Mouse (Mus musculus) neural tube, embryonic 12.5 days (tissue): ENCODE measurements around the gene Cyp4x1. TPM values are rescaled to one million over a fixed set of nuclear protein-coding genes. Genes with fewer than 3 reads are reported as not detected.
"Not testable (repeated sequence)": the region's sequence is repeated elsewhere in the genome, so short reads cannot be mapped to it uniquely, and the experiment has no call there.

Experiments used
- ATAC-seq: fragments of 200-750 bp; cut with Nextera tagmentation; 2 replicates; pipeline ENCODE4 v1.8.0; 2017; ENCODE audit warnings: low read depth, mild to moderate bottlenecking, moderate TSS enrichment, moderate library complexity; ENCODE audit not compliant: low FRiP score
- H3K27ac ChIP-seq: fragments of 300-500 bp; sonication (generic); 2 replicates; pipeline ENCODE4 v1.5.1; 2016
- H3K27me3 ChIP-seq: fragments of 300-500 bp; sonication (generic); replicated peaks from 2 replicates; pipeline ENCODE4 v1.6.1; 2016; ENCODE audit warnings: mild to moderate bottlenecking
- H3K36me3 ChIP-seq: fragments of 300-500 bp; sonication (generic); 2 replicates; pipeline ENCODE4 v1.6.1; 2016; ENCODE audit warnings: mild to moderate bottlenecking
- H3K4me1 ChIP-seq: fragments of 300-500 bp; sonication (generic); 2 replicates; pipeline ENCODE4 v1.6.1; 2016
- H3K4me2 ChIP-seq: fragments of 300-500 bp; sonication (generic); replicated peaks from 2 replicates; pipeline ENCODE4 v1.6.1; 2016; ENCODE audit warnings: mild to moderate bottlenecking
- H3K4me3 ChIP-seq: fragments of 300-500 bp; sonication (generic); 2 replicates; pipeline ENCODE4 v1.5.1; 2016
- H3K9ac ChIP-seq: fragments of 300-500 bp; sonication (generic); 2 replicates; pipeline ENCODE4 v1.6.1; 2016; ENCODE audit warnings: mild to moderate bottlenecking
- H3K9me3 ChIP-seq: fragments of 300-500 bp; sonication (generic); 2 replicates; pipeline ENCODE4 v1.6.1; 2016; ENCODE audit warnings: mild to moderate bottlenecking
- WGBS: fragments of 180-500 bp; shearing (Covaris S2); methylation state at CpG from one replicate; pipeline ENCODE4 v1.1.7; 2016; 5-methylcytosine and 5-hydroxymethylcytosine counted together
- polyA plus RNA-seq: library from polyadenylated mRNA; unstranded; fragments of >200 nt; fragmentation: Nextera tagmentation; extraction: Ambion mirVana; gene quantifications from 2 replicates; pipeline ENCODE4 v1.2.1, GENCODE M21; 2016

Cyp4x1 gene
- polyA plus RNA-seq = 2.3 and 3.2 TPM in 2 replicates

DNA sequence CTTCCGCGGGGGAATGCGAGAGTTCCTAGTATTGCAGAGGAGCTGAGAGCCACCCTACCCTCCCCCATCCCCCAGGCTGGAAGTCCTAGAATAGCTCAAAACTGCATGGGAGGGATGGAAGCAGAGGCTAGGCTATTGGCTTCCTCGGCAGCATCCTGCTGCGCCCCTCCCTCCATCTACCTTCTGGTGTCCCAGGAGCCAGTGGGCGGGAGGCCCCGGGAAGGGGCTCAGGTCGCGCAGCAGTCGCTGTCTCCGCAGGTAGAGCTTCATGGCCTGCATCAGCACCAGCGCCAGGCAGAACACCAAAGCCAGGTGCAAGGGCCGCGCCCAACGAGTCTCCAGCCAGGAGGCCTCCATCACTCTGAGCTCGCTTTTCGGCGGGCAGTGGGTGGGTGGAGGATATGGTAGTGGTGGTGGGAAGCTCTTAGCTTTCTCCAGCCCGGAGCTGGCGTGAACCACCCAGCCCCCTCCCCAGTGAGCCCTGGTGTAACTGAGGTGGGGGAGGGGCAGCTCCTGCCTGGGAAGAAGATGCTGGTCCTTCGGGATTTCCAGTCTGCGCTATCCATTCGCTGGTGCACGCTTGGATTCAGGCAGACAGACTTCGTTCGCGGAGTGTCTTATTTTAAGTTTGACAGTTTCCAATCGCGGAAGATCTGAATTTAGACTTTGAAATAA is at the start of gene Cyp4x1:
Gene Cyp4x1 (minus strand): TSS at position 661 of the 675 bp plus-strand sequence.
- Histone ChIP-seq H3K4me3 (peak within 1 kb of the TSS; percentile 39), H3K36me3 (no peaks in the 10 kb centered on the region), H3K9me3 (no peaks in the 10 kb centered on the region), H3K27me3 (peaks cover 16% of the 10 kb centered on the region), H3K4me1 (peaks cover 6% of the 10 kb centered on the region), H3K27ac (no peak within 1 kb of the TSS), H3K9ac (peak within 1 kb of the TSS; percentile 56), H3K4me2 (peak within 1 kb of the TSS; percentile 75)
- peak; percentile 88 for ATAC-seq
- under 1% methylated on average over 29 of the region's 29 CpGs for WGBS

DNA sequence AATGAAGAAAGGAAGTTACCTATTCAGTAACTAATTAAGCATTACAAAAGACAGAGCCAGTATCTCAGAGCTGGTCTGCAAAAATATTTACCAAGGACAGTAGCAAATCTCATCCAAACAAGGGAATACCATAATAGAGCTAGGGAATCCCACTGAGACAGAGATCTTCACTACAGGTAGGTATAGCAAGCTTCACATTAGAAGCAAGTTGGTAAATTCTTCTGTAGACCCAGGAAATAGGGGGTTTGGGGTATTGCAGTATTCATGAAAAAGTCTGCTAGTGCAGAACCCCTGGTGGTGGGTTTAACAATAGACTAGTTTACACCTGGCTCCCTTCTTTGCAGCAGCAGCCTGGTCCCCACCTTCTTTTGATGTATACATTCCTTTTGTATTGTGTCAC is 42.1 kb upstream of the Cyp4x1 start:
- not testable (repeated sequence) for ATAC-seq, H3K27me3 ChIP-seq, H3K4me2 ChIP-seq, H3K9me3 ChIP-seq, H3K9ac ChIP-seq, H3K4me3 ChIP-seq, H3K27ac ChIP-seq, H3K4me1 ChIP-seq, H3K36me3 ChIP-seq

DNA sequence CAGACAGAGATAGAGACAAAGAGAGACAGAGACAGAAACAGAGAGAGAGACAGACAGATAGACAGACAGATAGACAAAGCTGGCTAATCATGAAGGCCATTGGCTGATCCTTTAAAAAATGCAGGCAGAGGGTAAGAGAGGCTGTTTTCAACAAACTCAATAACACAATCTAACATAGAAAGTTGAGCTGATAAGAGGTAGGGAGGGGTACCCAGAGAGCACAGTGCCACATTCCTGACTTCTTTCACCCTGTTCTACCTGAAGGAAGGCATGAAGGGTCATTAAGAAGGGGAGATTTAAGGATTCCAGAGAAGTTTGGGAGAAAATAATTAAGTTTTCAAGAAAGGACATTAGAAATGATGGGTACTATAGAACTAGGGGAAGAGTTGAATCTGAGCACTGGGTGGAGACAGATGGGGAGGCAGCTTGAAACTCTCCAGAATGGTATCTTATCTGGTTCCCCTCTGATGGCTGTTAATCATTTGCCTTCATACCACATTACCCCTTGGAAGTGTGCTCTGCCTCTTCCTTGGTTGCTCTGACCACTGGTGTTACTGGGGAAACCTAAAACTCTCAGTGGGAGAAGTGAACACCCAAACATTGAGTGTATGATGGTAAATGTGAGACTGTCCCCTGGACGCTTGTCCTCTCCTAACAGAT is 40.7 kb upstream of the Cyp4x1 start:
- Histone ChIP-seq H3K4me2 (no peak overlapping the region), H3K4me3 (no peak overlapping the region), H3K36me3 (no peaks in the 10 kb centered on the region), H3K9me3 (no peaks in the 10 kb centered on the region), H3K27ac (no peak overlapping the region), H3K27me3 (no peaks in the 10 kb centered on the region), H3K4me1 (no peaks in the 10 kb centered on the region), H3K9ac (no peak overlapping the region)
- no peak for ATAC-seq
- 61% methylated on average over 1 of the region's 1 CpGs for WGBS

DNA sequence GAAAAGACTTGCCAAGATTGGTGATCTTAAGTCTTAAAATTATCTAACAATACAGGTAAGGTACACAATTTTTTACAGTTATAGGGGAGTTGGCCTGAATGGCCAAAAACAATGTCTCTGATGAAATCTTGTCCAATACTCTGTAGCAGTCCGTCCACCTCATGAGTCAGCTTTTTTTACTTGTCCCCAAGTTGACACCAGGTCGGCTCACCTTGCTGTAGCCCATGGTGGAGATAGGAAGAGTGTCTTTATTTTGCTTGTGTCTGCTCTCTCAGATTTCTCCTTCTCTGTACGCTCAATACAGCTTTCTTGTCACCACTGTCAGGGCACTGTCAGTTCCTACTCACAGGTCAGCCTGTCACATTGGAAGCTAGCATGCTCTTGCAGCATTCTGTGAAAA is 24.9 kb upstream of the Cyp4x1 start:
- not testable (repeated sequence) for H3K9me3 ChIP-seq, H3K27ac ChIP-seq, H3K4me1 ChIP-seq, H3K9ac ChIP-seq, H3K4me2 ChIP-seq, H3K27me3 ChIP-seq, ATAC-seq, H3K4me3 ChIP-seq, H3K36me3 ChIP-seq
- whole genome bisulfite sequencing = 79% methylated on average over 3 of the region's 3 CpGs

DNA sequence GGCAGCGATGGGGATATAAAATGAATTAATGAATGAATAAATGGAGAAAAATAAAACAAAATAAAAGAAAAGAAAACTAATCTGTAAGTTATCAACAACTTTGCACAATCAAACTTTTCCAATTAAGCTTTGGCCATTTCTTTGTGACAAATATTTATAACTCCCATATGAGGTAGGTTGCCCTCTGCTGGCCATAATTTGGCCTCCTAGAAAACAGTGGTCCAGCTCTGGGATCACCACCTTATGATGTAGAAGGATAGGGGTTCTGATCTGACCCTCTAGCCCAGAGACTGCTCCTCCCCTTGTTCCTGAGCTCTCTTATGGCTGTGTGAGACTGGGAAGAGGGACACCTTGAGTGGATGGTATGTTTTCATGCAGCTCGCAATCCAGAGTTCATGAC is 20.6 kb upstream of the Cyp4x1 start:
- Histone ChIP-seq H3K27ac (no peak overlapping the region), H3K4me3 (no peak overlapping the region), H3K9me3 (no peaks in the 10 kb centered on the region), H3K27me3 (no peaks in the 10 kb centered on the region), H3K36me3 (no peaks in the 10 kb centered on the region), H3K4me2 (no peak overlapping the region), H3K4me1 (no peaks in the 10 kb centered on the region), H3K9ac (no peak overlapping the region)
- ATAC-seq = no peak
- 93% methylated on average over 2 of the region's 2 CpGs for whole genome bisulfite sequencing

DNA sequence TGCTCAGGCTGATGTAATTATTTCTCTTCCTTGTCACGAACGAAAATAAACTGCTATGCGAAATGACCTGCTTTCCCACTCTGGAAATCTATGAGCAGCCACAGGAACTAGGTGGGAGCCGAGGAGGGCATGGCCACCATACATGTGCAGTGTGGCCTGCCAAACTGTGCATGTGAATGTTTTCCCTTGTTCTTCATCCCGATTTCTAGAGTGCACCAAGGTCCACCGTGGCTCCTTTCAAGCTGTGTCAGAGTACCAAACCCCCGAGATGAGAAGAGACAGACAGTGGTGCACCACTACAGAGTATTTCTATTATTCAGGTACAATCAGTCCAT is 182 bp upstream of the Cyp4x1 start:
- WGBS = 17% methylated on average over 7 of the region's 7 CpGs
- ATAC-seq = peak; percentile 61
- no peaks in the 10 kb centered on the region for H3K9me3 ChIP-seq
- H3K36me3 ChIP-seq = no peaks in the 10 kb centered on the region
- peak overlapping the region; percentile 39; the same call in 1 of the 2 replicates for H3K4me3 ChIP-seq
- H3K27ac ChIP-seq = no peak overlapping the region
- H3K4me2 ChIP-seq = peak overlapping the region; percentile 75
- peaks cover 16% of the 10 kb centered on the region for H3K27me3 ChIP-seq
- H3K9ac ChIP-seq = 0 out of 2 replicates have a peak overlapping the region, but pooled peaks have one; percentile 56
- H3K4me1 ChIP-seq = peaks cover 6% of the 10 kb centered on the region

DNA sequence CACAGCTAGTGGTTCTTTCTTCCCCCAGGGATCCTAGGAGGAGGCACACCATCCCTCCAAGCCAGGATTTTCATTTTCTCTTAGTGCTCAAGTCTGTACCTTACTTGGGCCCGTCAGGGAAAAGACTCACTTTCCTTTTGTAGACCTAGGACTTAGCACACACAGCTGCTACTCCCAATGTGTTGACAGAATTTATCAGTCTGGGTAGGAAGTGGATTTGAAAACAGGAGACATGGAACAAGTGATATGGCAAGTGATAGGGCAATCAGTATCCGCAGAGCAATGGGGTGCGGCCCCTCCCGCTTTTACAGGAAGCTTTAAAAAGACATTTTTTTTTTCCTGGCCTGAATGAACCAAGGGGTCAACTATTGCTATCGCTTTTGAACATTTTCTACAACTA is 996 bp downstream of the Cyp4x1 start:
- no peak for ATAC-seq
- 9% methylated on average over 5 of the region's 5 CpGs for WGBS
- Histone ChIP-seq H3K27me3 (peaks cover 16% of the 10 kb centered on the region), H3K27ac (no peak overlapping the region), H3K4me2 (peak overlapping the region; percentile 75), H3K9ac (no peak overlapping the region), H3K4me1 (peaks cover 6% of the 10 kb centered on the region), H3K9me3 (no peaks in the 10 kb centered on the region), H3K4me3 (peak overlapping the region; percentile 39; the same call in 1 of the 2 replicates), H3K36me3 (no peaks in the 10 kb centered on the region)

DNA sequence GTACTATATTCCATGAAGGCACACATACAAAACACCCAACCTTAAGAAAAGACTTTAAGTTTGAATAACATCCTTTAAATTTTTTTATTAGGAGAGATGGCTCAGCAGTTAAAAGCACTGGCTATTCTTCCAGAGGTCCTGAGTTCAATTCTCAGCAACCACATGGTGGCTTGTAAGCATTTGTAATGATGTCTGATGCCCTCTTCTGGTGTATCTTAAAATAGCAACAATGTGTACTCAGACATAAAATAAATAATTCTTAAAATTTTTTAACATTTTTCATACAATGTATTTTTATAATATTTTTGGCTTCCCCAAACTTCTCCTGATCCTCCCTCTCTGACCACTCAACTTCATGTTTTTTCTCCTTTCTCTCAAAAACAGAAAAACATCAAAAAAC is 9.4 kb downstream of the Cyp4x1 start:
- H3K36me3 ChIP-seq = no peaks in the 10 kb centered on the region
- no peaks in the 10 kb centered on the region for H3K4me1 ChIP-seq
- H3K27ac ChIP-seq = no peak overlapping the region
- H3K27me3 ChIP-seq = no peaks in the 10 kb centered on the region
- no peak overlapping the region for H3K9ac ChIP-seq
- H3K4me2 ChIP-seq = no peak overlapping the region
- ATAC-seq = no peak
- no peak overlapping the region for H3K4me3 ChIP-seq
- H3K9me3 ChIP-seq = no peaks in the 10 kb centered on the region

DNA sequence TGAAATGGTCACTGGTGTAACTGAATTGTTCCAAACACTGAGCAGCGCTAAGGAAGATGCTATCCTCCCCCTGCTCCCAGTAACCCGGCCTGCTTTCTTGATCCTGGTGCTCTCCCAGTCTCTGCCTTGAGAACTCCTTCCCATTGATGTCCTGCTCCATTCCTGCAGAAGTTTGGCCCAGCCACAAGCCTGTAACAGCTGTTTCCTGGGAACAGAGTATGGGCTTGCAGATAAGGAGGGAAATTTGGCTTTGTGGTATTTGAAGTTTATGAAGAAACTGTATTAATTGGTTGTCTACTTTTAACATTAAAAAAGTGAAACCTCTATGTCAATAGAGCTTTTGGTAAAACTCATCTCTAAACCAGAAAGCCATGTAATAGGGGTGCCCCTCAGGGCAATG is 10.6 kb downstream of the Cyp4x1 start:
- no peaks in the 10 kb centered on the region for H3K36me3 ChIP-seq
- no peak for ATAC-seq
- H3K9ac ChIP-seq = no peak overlapping the region
- H3K4me2 ChIP-seq = no peak overlapping the region
- H3K27ac ChIP-seq = no peak overlapping the region
- H3K9me3 ChIP-seq = no peaks in the 10 kb centered on the region
- 73% methylated on average over 2 of the region's 2 CpGs for WGBS
- no peak overlapping the region for H3K4me3 ChIP-seq
- no peaks in the 10 kb centered on the region for H3K27me3 ChIP-seq
- no peaks in the 10 kb centered on the region for H3K4me1 ChIP-seq

DNA sequence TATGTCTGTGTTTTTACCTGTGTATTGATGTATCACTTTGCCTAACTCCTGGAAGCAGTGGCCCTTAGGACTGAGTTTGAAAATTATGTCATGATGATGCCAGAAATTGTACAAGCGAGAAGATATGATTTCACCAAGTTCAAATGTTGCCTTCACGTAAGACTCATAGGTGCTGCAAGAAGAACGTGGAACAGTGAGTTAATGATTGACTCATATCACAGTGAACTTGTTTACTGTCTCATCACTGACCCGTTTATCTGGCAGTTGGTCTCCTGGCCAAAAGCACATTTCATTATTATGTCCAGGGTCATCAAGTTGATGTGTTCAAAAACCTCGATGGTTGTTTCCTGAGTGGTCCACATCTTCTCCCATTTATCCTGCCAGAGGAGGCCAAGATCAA is 12.5 kb downstream of the Cyp4x1 start:
- Histone ChIP-seq H3K27me3 (no peaks in the 10 kb centered on the region), H3K36me3 (no peaks in the 10 kb centered on the region), H3K4me3 (no peak overlapping the region), H3K9ac (no peak overlapping the region), H3K27ac (no peak overlapping the region), H3K9me3 (no peaks in the 10 kb centered on the region), H3K4me2 (no peak overlapping the region), H3K4me1 (no peaks in the 10 kb centered on the region)
- 86% methylated on average over 5 of the region's 5 CpGs for WGBS
- no peak for ATAC-seq

DNA sequence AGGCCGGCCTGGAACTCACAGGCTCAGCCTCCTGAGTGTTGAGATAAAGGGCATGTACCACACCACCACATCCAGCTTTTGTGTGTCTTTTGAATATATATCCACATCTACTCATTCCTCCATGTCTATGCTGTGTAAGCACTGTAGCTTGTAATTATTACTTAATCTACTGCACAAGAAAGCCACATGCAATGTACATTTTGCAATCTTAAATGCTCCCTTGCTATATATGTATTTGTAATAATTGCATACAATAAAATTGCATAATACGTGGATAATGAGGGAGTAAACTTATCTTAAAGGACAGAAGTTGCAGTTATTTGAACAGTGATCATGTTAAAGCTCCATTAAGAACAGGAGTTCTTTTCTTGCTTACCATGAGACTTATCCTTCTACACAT is 12.9 kb downstream of the Cyp4x1 start:
- ATAC-seq = no peak
- Histone ChIP-seq H3K9ac (no peak overlapping the region), H3K4me2 (no peak overlapping the region), H3K4me3 (no peak overlapping the region), H3K4me1 (no peaks in the 10 kb centered on the region), H3K27ac (no peak overlapping the region), H3K9me3 (no peaks in the 10 kb centered on the region), H3K36me3 (no peaks in the 10 kb centered on the region), H3K27me3 (no peaks in the 10 kb centered on the region)
- 78% methylated on average over 2 of the region's 2 CpGs for WGBS

DNA sequence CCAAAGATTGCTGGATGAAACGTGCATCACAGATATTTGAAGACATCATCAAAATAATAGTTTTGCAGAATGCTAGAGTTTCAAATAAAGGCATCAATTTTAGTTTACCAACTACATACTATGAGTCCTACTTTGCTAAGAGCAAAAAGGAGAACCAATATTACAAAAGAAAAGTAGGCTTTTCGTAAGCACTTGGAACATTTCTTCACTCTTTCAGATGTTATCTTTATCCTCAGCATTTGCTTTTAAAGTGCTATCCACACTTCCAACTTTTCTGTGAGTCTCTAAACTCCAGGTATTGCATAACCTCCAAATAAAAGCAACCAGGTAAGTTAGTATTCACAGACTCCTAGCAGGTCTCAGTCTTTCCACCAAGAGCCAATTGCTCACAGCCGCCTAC is 14.4 kb downstream of the Cyp4x1 start:
- Histone ChIP-seq H3K27me3 (no peaks in the 10 kb centered on the region), H3K4me3 (no peak overlapping the region), H3K9ac (no peak overlapping the region), H3K27ac (no peak overlapping the region), H3K4me1 (no peaks in the 10 kb centered on the region), H3K4me2 (no peak overlapping the region), H3K9me3 (no peaks in the 10 kb centered on the region), H3K36me3 (no peaks in the 10 kb centered on the region)
- 91% methylated on average over 3 of the region's 3 CpGs for WGBS
- no peak for ATAC-seq

DNA sequence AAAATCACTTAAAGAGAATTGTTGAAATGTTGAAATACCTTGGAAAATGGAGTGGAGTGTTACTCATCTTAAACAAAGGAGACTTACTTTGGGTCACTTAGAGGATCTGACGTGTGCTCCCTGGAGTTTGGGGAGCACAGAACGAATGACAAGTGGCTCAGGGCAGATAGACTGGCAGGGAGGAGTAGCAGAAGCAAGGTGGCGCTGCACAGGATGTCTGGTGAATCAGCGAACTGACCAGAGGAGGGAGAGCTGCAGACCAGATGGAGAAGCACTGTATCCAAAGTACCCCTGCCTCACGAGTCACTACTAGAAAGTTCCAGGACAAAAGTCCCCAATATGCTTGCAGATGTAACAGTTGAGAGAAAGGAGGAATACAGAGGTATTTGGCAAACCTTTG is 20.8 kb downstream of the Cyp4x1 start:
- Histone ChIP-seq H3K9ac (no peak overlapping the region), H3K4me2 (no peak overlapping the region), H3K36me3 (no peaks in the 10 kb centered on the region), H3K9me3 (no peaks in the 10 kb centered on the region), H3K4me3 (no peak overlapping the region), H3K27me3 (no peaks in the 10 kb centered on the region), H3K27ac (no peak overlapping the region), H3K4me1 (no peaks in the 10 kb centered on the region)
- WGBS = 26% methylated on average over 5 of the region's 5 CpGs
- ATAC-seq = no peak
